Comparison of ENCODE assay signal across 17 mouse cellular contexts in the genomic region with DNA sequence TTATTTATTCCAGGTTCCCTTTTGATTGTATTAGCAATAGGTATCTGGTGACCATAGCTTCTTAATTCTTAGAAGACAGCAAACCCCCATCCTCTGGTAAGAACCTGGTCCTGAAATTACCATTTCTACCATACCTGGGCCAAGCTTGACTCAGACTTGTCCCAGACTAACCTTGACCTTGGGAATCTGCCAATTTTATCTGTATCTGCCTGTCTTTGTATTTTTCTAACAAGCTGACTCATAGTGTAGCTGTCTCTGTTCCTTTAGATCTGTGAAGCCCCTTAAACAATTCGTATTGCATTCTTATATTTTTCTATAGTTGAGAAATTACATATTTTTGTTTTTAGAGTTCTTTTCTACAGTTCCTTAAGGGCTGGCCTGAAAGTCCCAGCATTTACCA.
"Had no signal": no experiment of that assay in that cellular context is flagged by ENCODE, and none has a peak within 500 bp of the region (broad histone marks: within the 10 kb centered on the region; RNA-seq: fewer than 3 reads in every experiment).

No protein-coding gene starts in this region.

- H3K27me3 ChIP-seq: lung, embryonic 15.5 days; megakaryocyte, embryonic 14.5 days; midbrain, embryonic 13.5 days; midbrain, embryonic 15.5 days; neural tube, embryonic 12.5 days; stomach, embryonic 15.5 days had no signal

- H3K27ac ChIP-seq: lung, embryonic 15.5 days; macrophage; midbrain, embryonic 13.5 days; midbrain, embryonic 15.5 days; neural tube, embryonic 12.5 days; stomach, embryonic 15.5 days; stomach, postnatal 0 days had no signal

- DNase-seq: liver, postnatal 0 days; lung, adult 2 months; lung, postnatal 14 days; lung, postnatal 36 days; right cerebral cortex, postnatal 14 days; thymus, adult 2 months; thymus, postnatal 25 days; thymus, postnatal 4 days had no signal

- H3K4me2 ChIP-seq: lung, embryonic 15.5 days; midbrain, embryonic 13.5 days; midbrain, embryonic 15.5 days; neural tube, embryonic 12.5 days; stomach, embryonic 15.5 days had no signal

- H3K4me1 ChIP-seq: lung, embryonic 15.5 days; megakaryocyte, embryonic 14.5 days; midbrain, embryonic 13.5 days; midbrain, embryonic 15.5 days; neural tube, embryonic 12.5 days; stomach, embryonic 15.5 days had no signal

- H3K36me3 ChIP-seq: lung, embryonic 15.5 days; midbrain, embryonic 13.5 days; midbrain, embryonic 15.5 days; neural tube, embryonic 12.5 days; stomach, embryonic 15.5 days had no signal

- H3K9me3 ChIP-seq: lung, embryonic 15.5 days; megakaryocyte, embryonic 14.5 days; midbrain, embryonic 13.5 days; midbrain, embryonic 15.5 days; neural tube, embryonic 12.5 days; stomach, embryonic 15.5 days had no signal

- ATAC-seq: liver, postnatal 0 days; lung, postnatal 0 days; midbrain, embryonic 13.5 days; midbrain, embryonic 15.5 days had no signal

- H3K9ac ChIP-seq: liver, postnatal 0 days; lung, embryonic 15.5 days; midbrain, embryonic 13.5 days; midbrain, embryonic 15.5 days; neural tube, embryonic 12.5 days; stomach, embryonic 15.5 days had no signal

- H3K4me3 ChIP-seq: lung, embryonic 15.5 days; megakaryocyte, embryonic 14.5 days; midbrain, embryonic 13.5 days; midbrain, embryonic 15.5 days; neural tube, embryonic 12.5 days; stomach, embryonic 15.5 days had no signal
